Mouse (Mus musculus) megakaryocyte, embryonic 14.5 days (primary cell): ENCODE data around the gene Ppp2r5a.
"Not testable (repeated sequence)": the region's sequence is repeated elsewhere in the genome, so short reads cannot be mapped to it uniquely, and the experiment has no call there.

ENCODE experiments used
- FLI1 ChIP-seq: IDR thresholded peaks from 2 replicates; pipeline ENCODE4 v1.6.1; 2012; ENCODE audit warnings: low read length, inconsistent platforms, mixed read lengths
- GATA1 ChIP-seq: IDR thresholded peaks from 3 replicates; pipeline ENCODE4 v1.6.1; 2012; ENCODE audit warnings: mixed read lengths, low read length, inconsistent platforms, borderline replicate concordance

DNA sequence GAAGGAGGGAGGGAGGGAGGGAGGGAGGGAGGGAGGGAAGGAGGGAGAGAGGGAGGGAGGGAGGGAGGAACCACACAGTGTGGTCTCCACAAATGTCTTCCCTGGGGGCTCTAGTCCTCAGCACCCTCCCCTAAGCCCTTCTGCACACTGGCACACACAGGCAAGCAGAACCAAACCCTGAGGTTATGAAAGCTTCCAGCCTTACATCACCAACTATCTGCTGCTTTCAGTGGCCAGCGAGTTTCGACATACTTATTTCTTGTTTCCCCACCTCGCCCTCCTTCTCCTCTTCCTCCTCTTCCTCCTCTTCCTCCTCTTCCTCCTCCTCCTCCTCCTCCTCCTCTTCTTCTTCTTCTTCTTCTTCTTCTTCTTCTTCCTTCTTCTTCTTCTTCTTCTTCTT, 19.6 kb upstream of the Ppp2r5a start:
- not testable (repeated sequence) for TF ChIP-seq GATA1, FLI1
